Mouse (Mus musculus): Measurements from ENCODE around the gene Rab30.

Gene Rab30

GRCm38 (mm10) chr7:92796813-92797212, 55.4 kb downstream of the Rab30 start:
- in situ Hi-C loops (cut with MboI, MseI) = no loop called here

GRCm38 (mm10) chr7:92799665-92800595, 58.5 kb downstream of the Rab30 start:
- in situ Hi-C loops (cut with MboI, MseI) = loop anchor here (5.0 kb wide), 1 partner anchor 43 kb away; no protein-coding TSS in a partner anchor

GRCm38 (mm10) chr7:92802158-92802557, 60.8 kb downstream of the Rab30 start:
- in situ Hi-C loops (cut with MboI, MseI) = loop anchor here (5.0 kb wide), 1 partner anchor 45 kb away; no protein-coding TSS in a partner anchor

DNA sequence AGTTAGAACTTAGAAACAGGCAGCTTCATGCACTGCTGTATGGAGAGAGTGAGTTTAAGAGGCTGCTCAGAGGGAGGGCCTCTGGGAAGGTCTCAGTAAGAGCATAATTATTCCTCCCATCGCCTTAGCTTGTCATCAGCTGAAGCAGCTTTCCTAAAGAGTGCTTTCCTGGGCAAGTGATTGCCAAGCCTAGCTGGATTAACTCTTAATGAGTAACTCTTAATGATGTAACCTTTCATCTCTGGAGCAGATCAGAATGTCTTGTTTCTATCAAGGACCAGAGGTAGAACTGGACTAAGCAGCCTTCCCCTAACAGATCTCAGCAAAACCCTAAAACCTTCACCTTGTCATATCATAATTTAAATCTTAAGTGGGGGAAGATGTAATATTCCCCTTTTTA, 61.8 kb downstream of the Rab30 start:
- in situ Hi-C loops (cut with MboI, MseI) = loop anchor here (5.0 kb wide), 1 partner anchor 46 kb away; no protein-coding TSS in a partner anchor

DNA sequence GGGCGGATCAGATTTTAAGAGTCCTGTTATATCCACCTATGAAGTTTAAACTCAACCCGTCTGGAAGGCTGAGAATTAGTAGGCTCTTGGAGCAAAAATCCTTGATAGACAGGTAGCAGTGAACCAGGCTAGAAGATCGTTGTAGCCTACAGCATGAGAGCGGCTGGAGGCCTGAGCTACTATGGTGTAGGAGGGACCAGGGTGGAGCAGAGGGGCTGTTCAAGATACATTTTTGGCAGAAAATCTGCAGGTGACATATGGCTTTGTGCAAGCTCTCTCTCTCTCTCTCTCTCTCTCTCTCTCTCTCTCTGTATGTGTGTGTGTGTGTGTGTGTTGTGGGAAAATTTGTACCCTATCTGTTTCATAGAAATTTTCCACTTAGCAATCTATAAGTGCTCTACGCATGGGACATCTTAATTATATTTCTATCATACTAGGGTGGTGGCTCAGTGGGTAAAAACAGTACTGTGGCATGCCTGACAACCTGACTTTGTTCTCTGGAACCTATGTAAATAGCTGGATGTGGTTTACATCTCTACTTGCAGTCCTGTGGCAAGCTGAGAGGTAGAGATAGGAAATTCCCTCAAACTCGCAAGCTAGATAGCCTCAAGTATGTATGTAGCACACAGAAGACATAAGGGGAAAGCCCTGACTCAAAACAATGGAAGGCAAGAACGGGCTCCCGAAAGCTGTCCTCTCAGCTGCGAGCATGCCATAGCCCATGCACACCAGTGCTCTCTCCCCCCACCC, 63.7 kb downstream of the Rab30 start:
- in situ Hi-C loops (cut with MboI, MseI) = loop anchor here (5.0 kb wide), 1 partner anchor 48 kb away; no protein-coding TSS in a partner anchor

DNA sequence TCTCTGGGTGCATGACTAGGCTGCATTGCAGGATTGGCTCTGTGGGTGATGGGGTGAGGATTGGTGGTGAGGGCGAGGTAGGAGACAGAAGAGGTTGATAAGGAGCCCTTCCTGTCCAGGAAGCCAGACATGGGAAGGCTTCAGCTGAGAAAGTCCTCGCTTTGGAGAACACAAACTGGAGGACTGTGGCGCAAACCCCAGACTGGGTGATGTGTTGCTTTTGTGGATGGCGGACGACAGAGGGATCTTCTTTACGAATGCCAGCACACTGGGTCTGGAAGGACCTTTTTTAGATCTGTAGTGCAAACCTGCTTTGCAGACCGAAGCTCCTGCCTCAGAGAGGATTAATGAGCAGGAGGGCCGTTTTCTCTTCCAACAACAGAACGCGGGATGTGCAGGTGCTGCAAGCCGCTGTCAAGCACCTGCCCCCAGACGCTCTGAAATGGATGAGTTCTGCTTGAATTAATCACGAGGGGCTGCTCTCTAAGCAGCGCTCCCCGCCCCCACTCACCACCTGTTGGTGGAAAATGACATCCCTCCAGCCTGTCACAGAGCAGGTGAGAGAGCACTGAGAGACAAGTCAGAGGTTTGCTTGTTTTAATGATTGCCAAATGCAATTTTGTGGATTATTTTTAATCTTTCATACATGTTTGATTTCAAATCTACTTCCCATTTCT, 65.2 kb downstream of the Rab30 start:
- in situ Hi-C loops (cut with MboI, MseI) = no loop called here

GRCm38 (mm10) chr7:92807482-92807881, 66.1 kb downstream of the Rab30 start:
- in situ Hi-C loops (cut with MboI, MseI) = no loop called here

GRCm38 (mm10) chr7:92811667-92812279, 70.4 kb downstream of the Rab30 start:
- in situ Hi-C loops (cut with MboI, MseI) = no loop called here

DNA sequence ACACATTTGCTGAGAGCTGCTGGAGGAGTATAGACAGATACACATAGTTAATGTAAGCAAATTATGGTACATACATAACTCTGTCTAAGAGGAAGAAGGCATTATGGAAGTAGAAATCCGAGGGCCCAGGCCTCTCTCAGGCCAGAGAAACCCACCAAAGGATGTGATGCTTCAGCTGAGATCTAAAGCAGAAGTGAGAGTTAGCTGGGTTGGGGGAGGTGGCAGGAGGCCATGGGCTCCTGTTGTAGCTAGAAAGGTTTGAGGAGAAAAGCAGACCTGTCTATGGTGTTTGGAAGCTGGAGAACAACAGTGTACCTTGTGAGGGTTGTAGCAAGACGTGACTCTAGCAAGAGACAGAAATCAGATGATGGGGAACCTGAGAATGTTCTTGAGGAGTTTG, 75.8 kb downstream of the Rab30 start:
- in situ Hi-C loops (cut with MboI, MseI) = no loop called here

GRCm38 (mm10) chr7:92817886-92818285, 76.5 kb downstream of the Rab30 start:
- in situ Hi-C loops (cut with MboI, MseI) = no loop called here

GRCm38 (mm10) chr7:92819656-92820055, 78.3 kb downstream of the Rab30 start:
- in situ Hi-C loops (cut with MboI, MseI) = no loop called here

DNA sequence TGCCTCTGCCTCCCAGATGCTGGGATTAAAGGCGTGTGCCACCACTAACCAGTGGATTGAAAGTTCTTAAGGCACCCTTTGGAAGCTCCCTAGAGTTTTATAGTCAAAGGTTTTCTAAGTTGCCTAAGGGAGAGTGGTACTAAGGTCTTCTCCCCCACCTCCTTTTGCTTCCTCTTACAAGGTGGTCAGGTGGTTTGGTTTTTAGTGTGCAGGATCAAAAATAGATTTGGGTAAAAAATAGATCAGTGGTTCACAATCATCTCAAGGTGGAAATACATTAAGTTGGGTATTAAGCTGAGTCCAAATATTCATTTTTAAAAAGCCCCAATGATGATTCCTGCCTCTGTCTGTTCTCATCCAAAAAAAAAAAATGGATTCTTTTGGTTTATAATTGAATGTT, 79.0 kb downstream of the Rab30 start:
- in situ Hi-C loops (cut with MboI, MseI) = no loop called here

- in situ Hi-C loops (cut with MboI, MseI) = no loop called here
Observed at GRCm38 (mm10) chr7:92820941-92821465, 79.6 kb downstream of the Rab30 start.

- in situ Hi-C loops (cut with MboI, MseI) = no loop called here
Observed at GRCm38 (mm10) chr7:92821871-92822270, 80.5 kb downstream of the Rab30 start.

DNA sequence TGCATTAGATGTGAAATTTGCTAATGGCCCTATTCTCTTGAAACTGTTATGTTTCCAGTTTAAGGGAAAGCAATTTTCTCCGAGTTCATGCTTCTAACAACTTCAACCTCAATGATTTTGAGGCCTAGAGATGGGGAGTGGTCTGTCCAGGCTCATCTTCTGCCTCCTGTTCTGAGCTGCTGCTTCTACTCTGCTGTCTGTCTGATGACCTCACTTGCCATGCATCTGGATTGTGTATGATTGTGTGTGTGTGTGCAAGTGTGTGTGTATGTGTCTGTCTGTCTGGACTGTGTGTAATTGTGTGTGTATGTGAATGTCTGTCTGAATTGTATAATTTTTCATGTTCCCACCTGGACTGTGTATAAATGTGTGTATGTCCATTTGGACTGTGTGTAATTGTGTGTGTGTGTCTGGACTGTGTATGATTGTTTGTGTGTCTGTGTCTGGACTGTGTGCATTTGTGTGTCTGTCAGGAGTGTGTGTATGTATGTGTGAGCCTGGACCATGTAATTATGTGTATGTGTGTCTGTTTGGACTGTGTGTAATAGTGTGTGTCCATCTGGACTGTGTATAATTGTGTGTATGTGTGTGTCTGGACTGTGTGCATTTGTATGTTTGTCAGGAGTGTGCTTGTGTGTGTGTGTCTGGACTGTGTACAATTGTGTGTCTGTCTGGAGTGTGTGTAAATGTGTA, 81.2 kb downstream of the Rab30 start:
- in situ Hi-C loops (cut with MboI, MseI) = no loop called here

DNA sequence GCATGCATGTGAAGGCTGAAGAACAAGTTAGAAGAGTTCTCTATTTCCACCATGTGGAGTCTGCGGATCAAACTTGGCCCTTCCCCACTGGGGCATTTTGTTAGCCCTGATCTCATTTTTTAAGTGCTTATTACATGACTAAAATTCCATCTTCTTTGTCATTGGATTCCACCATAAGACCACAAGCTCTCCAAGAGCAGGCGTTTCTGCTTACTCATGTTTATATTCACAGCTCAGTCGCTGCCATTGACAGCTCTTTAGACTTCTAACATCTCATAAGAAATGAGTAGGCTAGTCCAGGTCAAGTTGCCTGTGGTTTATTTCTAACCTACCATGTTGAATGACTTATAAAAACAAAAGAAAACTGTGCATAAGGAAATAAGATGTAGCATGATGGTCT, 84.8 kb downstream of the Rab30 start:
- in situ Hi-C loops (cut with MboI, MseI) = loop anchor here (25.0 kb wide), 1 partner anchor 1186 kb away; no protein-coding TSS in a partner anchor

DNA sequence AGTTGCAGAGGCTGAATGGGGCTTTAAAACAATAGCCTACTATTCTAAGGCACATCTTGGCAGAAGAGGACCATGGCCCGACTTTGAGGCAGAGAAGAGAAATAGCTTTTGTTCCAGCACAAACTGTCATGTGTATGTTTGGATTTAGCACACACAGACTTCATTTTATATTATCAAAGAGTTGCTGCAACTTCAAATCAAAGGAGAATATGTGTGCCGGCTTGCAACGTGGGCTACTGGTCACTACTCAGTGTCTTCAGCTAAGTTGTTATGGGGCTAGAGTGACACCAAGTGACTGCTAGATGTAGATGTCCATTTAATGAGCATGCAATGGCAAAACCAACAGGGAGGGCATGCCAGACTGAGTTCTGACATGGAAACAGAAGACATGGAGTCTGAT, 86.6 kb downstream of the Rab30 start:
- in situ Hi-C loops (cut with MboI, MseI) = loop anchor here (25.0 kb wide), 1 partner anchor 1184 kb away; no protein-coding TSS in a partner anchor

DNA sequence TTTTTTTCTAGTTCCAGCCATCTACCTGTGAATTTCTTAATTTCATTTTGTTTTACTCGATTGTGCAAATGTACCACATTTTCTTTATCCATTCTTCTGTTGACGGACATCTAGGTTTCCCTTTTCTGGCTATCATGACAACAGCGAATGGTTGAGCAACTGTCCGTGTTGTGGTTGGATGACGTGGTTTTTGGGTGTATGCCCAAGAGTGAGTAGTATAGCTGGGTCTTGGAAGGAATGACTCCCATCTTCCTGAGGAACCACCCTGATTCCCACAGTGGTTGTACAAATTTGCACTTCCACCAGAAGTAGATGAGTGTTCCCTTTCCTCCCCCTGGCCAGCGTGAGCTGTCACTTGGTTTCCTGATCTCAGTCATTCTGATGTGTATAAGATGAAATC, 91.0 kb downstream of the Rab30 start:
- in situ Hi-C loops (cut with MboI, MseI) = loop anchor here (25.0 kb wide), 1 partner anchor 1180 kb away; no protein-coding TSS in a partner anchor

GRCm38 (mm10) chr7:92834391-92834790, 93.0 kb downstream of the Rab30 start:
- in situ Hi-C loops (cut with MboI, MseI) = loop anchor here (25.0 kb wide), 1 partner anchor 1178 kb away; no protein-coding TSS in a partner anchor

- in situ Hi-C loops (cut with MboI, MseI) = loop anchor here (25.0 kb wide), 1 partner anchor 1176 kb away; no protein-coding TSS in a partner anchor
Observed at GRCm38 (mm10) chr7:92836447-92836846, 95.0 kb downstream of the Rab30 start.

Data from T-helper 1 cell (primary cell).